Mouse (Mus musculus): ENCODE measurements around the gene Arhgap10.

Arhgap10 gene

GRCm38 (mm10) chr8:77517301-77518200 is at the start of gene Arhgap10:
TSS of gene Arhgap10 (minus strand) at chr8:77517953.
- DNase-seq (ENCODE audit: low read depth, low spot score) = peak; percentile 76

GRCm38 (mm10) chr8:77561441-77561840 is 43.7 kb upstream of the Arhgap10 start:
- DNase-seq (ENCODE audit: low read depth, low spot score) = no peak

GRCm38 (mm10) chr8:77552491-77552890 is 34.7 kb upstream of the Arhgap10 start:
- no peak for DNase-seq (ENCODE audit: low read depth, low spot score)

- peak; percentile 60 for DNase-seq (ENCODE audit: low read depth, low spot score)
Measured at GRCm38 (mm10) chr8:77549881-77550580, 32.3 kb upstream of the Arhgap10 start.

GRCm38 (mm10) chr8:77549121-77549706 is 31.5 kb upstream of the Arhgap10 start, which contains the start of gene Prmt9:
TSS of gene Prmt9 (plus strand) at chr8:77549397.
- DNase-seq (ENCODE audit: low read depth, low spot score) = peak; percentile 92

GRCm38 (mm10) chr8:77545616-77546015 is 27.9 kb upstream of the Arhgap10 start:
- no peak for DNase-seq (ENCODE audit: low read depth, low spot score)

GRCm38 (mm10) chr8:77544428-77544827 is 26.7 kb upstream of the Arhgap10 start:
- DNase-seq (ENCODE audit: low read depth, low spot score) = no peak

GRCm38 (mm10) chr8:77543152-77543777 is 25.5 kb upstream of the Arhgap10 start:
- no peak for DNase-seq (ENCODE audit: low read depth, low spot score)

GRCm38 (mm10) chr8:77538256-77538655 is 20.5 kb upstream of the Arhgap10 start:
- peak; percentile 77 for DNase-seq (ENCODE audit: low read depth, low spot score)

- peak; percentile 68 for DNase-seq (ENCODE audit: low read depth, low spot score)
Measured at GRCm38 (mm10) chr8:77536821-77537220, 19.1 kb upstream of the Arhgap10 start.

- DNase-seq (ENCODE audit: low read depth, low spot score) = peak; percentile 64
Measured at GRCm38 (mm10) chr8:77535026-77535595, 17.4 kb upstream of the Arhgap10 start.

GRCm38 (mm10) chr8:77534358-77534992 is 16.7 kb upstream of the Arhgap10 start:
- peak; percentile 23 for DNase-seq (ENCODE audit: low read depth, low spot score)

- DNase-seq (ENCODE audit: low read depth, low spot score) = no peak
Measured at GRCm38 (mm10) chr8:77526130-77526529, 8.4 kb upstream of the Arhgap10 start.

- no peak for DNase-seq (ENCODE audit: low read depth, low spot score)
Measured at GRCm38 (mm10) chr8:77524906-77525305, 7.2 kb upstream of the Arhgap10 start.

GRCm38 (mm10) chr8:77524018-77524615 is 6.4 kb upstream of the Arhgap10 start:
- DNase-seq (ENCODE audit: low read depth, low spot score) = no peak

- no peak for DNase-seq (ENCODE audit: low read depth, low spot score)
Measured at GRCm38 (mm10) chr8:77522984-77523383, 5.2 kb upstream of the Arhgap10 start.

GRCm38 (mm10) chr8:77521028-77521785 is 3.5 kb upstream of the Arhgap10 start:
- DNase-seq (ENCODE audit: low read depth, low spot score) = no peak

- no peak for DNase-seq (ENCODE audit: low read depth, low spot score)
Measured at GRCm38 (mm10) chr8:77520601-77521000, 2.8 kb upstream of the Arhgap10 start.

GRCm38 (mm10) chr8:77518201-77519115 is 705 bp upstream of the Arhgap10 start:
- no peak for DNase-seq (ENCODE audit: low read depth, low spot score)
